Mouse (Mus musculus): ENCODE measurements around the gene Lipo3. TPM values are rescaled to one million over a fixed set of nuclear protein-coding genes. Genes with fewer than 3 reads are reported as not detected.
A peak's percentile ranks its signal among the peaks of the same experiment; 100 is the strongest.
"Not testable (repeated sequence)": the region's sequence is repeated elsewhere in the genome, so short reads cannot be mapped to it uniquely, and the experiment has no call there.

The Lipo3 gene
- 2.4 and 3.2 TPM in 2 replicates for polyA plus RNA-seq (2012; rRNA removed)

- peak within 1 kb of the TSS; percentile 81 for H3K4me3 ChIP-seq (ENCODE audit: control insufficient read depth, low read depth, low read length)
- H3K27ac ChIP-seq (ENCODE audit: control insufficient read depth, insufficient read depth, low read depth, low read length), result peak within 1 kb of the TSS; percentile 62; the same call in 1 of the 2 replicates
- H3K4me1 ChIP-seq (ENCODE audit: control insufficient read depth, insufficient read depth, low read length); H3K36me3 ChIP-seq (ENCODE audit: control insufficient read depth, insufficient read depth, low read length); H3K27me3 ChIP-seq (ENCODE audit: control insufficient read depth, insufficient read depth, low read length): not testable (repeated sequence)
Observed at GRCm38 (mm10) chr19:33761287-33762086, at the start of gene Lipo3. TSS of gene Lipo3 (minus strand) at chr19:33761951.

GRCm38 (mm10) chr19:33787359-33787758, 25.6 kb upstream of the Lipo3 start, which contains the start of gene Lipo1:
TSS of gene Lipo1 (minus strand) at chr19:33787459.
- H3K4me1 ChIP-seq (ENCODE audit: control insufficient read depth, insufficient read depth, low read length); H3K27ac ChIP-seq (ENCODE audit: control insufficient read depth, insufficient read depth, low read depth, low read length); H3K4me3 ChIP-seq (ENCODE audit: control insufficient read depth, low read depth, low read length); H3K36me3 ChIP-seq (ENCODE audit: control insufficient read depth, insufficient read depth, low read length); H3K27me3 ChIP-seq (ENCODE audit: control insufficient read depth, insufficient read depth, low read length): not testable (repeated sequence)

GRCm38 (mm10) chr19:33786576-33787277, 25.0 kb upstream of the Lipo3 start:
- Histone ChIP-seq H3K4me1 (ENCODE audit: control insufficient read depth, insufficient read depth, low read length) (no peaks in the 10 kb centered on the region), H3K27me3 (ENCODE audit: control insufficient read depth, insufficient read depth, low read length) (no peaks in the 10 kb centered on the region), H3K27ac (ENCODE audit: control insufficient read depth, insufficient read depth, low read depth, low read length) (no peak overlapping the region), H3K4me3 (ENCODE audit: control insufficient read depth, low read depth, low read length) (no peak overlapping the region), H3K36me3 (ENCODE audit: control insufficient read depth, insufficient read depth, low read length) (no peaks in the 10 kb centered on the region)
- TF ChIP-seq POLR2A (IDR thresholded peaks at IDR 0.05; ENCODE audit: control insufficient read depth, low read depth, low read length), result no peak

GRCm38 (mm10) chr19:33751259-33751658, 10.5 kb downstream of the Lipo3 start, which contains the start of gene Lipo2:
TSS of gene Lipo2 (minus strand) at chr19:33751359.
- not testable (repeated sequence) for H3K27ac ChIP-seq (ENCODE audit: control insufficient read depth, insufficient read depth, low read depth, low read length); H3K4me1 ChIP-seq (ENCODE audit: control insufficient read depth, insufficient read depth, low read length); H3K27me3 ChIP-seq (ENCODE audit: control insufficient read depth, insufficient read depth, low read length); H3K4me3 ChIP-seq (ENCODE audit: control insufficient read depth, low read depth, low read length); H3K36me3 ChIP-seq (ENCODE audit: control insufficient read depth, insufficient read depth, low read length)

GRCm38 (mm10) chr19:33625152-33625551, 136.6 kb downstream of the Lipo3 start, which contains the start of gene Gm8978:
TSS of gene Gm8978 (minus strand) at chr19:33625252.
- not testable (repeated sequence) for H3K4me1 ChIP-seq (ENCODE audit: control insufficient read depth, insufficient read depth, low read length); H3K27ac ChIP-seq (ENCODE audit: control insufficient read depth, insufficient read depth, low read depth, low read length); H3K27me3 ChIP-seq (ENCODE audit: control insufficient read depth, insufficient read depth, low read length); H3K4me3 ChIP-seq (ENCODE audit: control insufficient read depth, low read depth, low read length); H3K36me3 ChIP-seq (ENCODE audit: control insufficient read depth, insufficient read depth, low read length)

- H3K36me3 ChIP-seq (ENCODE audit: control insufficient read depth, insufficient read depth, low read length); H3K4me1 ChIP-seq (ENCODE audit: control insufficient read depth, insufficient read depth, low read length); H3K27me3 ChIP-seq (ENCODE audit: control insufficient read depth, insufficient read depth, low read length): not testable (repeated sequence)
- Histone ChIP-seq H3K4me3 (ENCODE audit: control insufficient read depth, low read depth, low read length) (peak overlapping the region; percentile 81), H3K27ac (ENCODE audit: control insufficient read depth, insufficient read depth, low read depth, low read length) (peak overlapping the region; percentile 34)
Observed at GRCm38 (mm10) chr19:33589626-33590302, 172.0 kb downstream of the Lipo3 start.

- not testable (repeated sequence) for H3K36me3 ChIP-seq (ENCODE audit: control insufficient read depth, insufficient read depth, low read length); H3K4me1 ChIP-seq (ENCODE audit: control insufficient read depth, insufficient read depth, low read length); H3K27me3 ChIP-seq (ENCODE audit: control insufficient read depth, insufficient read depth, low read length); H3K27ac ChIP-seq (ENCODE audit: control insufficient read depth, insufficient read depth, low read depth, low read length); H3K4me3 ChIP-seq (ENCODE audit: control insufficient read depth, low read depth, low read length)
Observed at GRCm38 (mm10) chr19:33568551-33568950, 193.2 kb downstream of the Lipo3 start.

- Histone ChIP-seq H3K27ac (ENCODE audit: control insufficient read depth, insufficient read depth, low read depth, low read length) (no peak within 1 kb of the TSS), H3K36me3 (ENCODE audit: control insufficient read depth, insufficient read depth, low read length) (no peaks in the 10 kb centered on the region), H3K27me3 (ENCODE audit: control insufficient read depth, insufficient read depth, low read length) (no peaks in the 10 kb centered on the region), H3K4me3 (ENCODE audit: control insufficient read depth, low read depth, low read length) (no peak within 1 kb of the TSS), H3K4me1 (ENCODE audit: control insufficient read depth, insufficient read depth, low read length) (no peaks in the 10 kb centered on the region)
- TF ChIP-seq CTCF (IDR thresholded peaks at IDR 0.05; ENCODE audit: control insufficient read depth, insufficient read depth, insufficient replicate concordance, low read depth, low read length) (no peak), POLR2A (IDR thresholded peaks at IDR 0.05; ENCODE audit: control insufficient read depth, low read depth, low read length) (no peak)
Observed at GRCm38 (mm10) chr19:33517680-33518079, 244.1 kb downstream of the Lipo3 start, which contains the start of gene Lipo4. TSS of gene Lipo4 (minus strand) at chr19:33517780.

Other genes starting within 250 kb of the Lipo3 start
- not detected in 2 replicates for gene Lipo4, start 244.2 kb downstream of the Lipo3 start, polyA plus RNA-seq (2012; rRNA removed)
- gene Gm8978, start 136.7 kb downstream of the Lipo3 start, polyA plus RNA-seq (2012; rRNA removed), result not detected in 2 replicates
- 0.73 and 1.4 TPM in 2 replicates for gene Lipo2, start 10.6 kb downstream of the Lipo3 start, polyA plus RNA-seq (2012; rRNA removed)
- gene Lipo1, start 25.5 kb upstream of the Lipo3 start, polyA plus RNA-seq (2012; rRNA removed), result not detected in 2 replicates
- gene Lipf, start 199.2 kb upstream of the Lipo3 start, polyA plus RNA-seq (2012; rRNA removed), result 5.4 and 6.1 TPM in 2 replicates
- gene Lipk, start 246.3 kb upstream of the Lipo3 start, polyA plus RNA-seq (2012; rRNA removed), result 0.06 and 0.08 TPM in 2 replicates

All from testis, adult 2 months (tissue).